Mouse (Mus musculus): ENCODE data around the gene BC055324. TPM values are rescaled to one million over a fixed set of nuclear protein-coding genes. Genes with fewer than 3 reads are reported as not detected.
A peak's percentile ranks its signal among the peaks of the same experiment; 100 is the strongest.

BC055324 gene
- polyA plus RNA-seq, 1 experiment from 2014 or later, result 12.2 TPM

DNA sequence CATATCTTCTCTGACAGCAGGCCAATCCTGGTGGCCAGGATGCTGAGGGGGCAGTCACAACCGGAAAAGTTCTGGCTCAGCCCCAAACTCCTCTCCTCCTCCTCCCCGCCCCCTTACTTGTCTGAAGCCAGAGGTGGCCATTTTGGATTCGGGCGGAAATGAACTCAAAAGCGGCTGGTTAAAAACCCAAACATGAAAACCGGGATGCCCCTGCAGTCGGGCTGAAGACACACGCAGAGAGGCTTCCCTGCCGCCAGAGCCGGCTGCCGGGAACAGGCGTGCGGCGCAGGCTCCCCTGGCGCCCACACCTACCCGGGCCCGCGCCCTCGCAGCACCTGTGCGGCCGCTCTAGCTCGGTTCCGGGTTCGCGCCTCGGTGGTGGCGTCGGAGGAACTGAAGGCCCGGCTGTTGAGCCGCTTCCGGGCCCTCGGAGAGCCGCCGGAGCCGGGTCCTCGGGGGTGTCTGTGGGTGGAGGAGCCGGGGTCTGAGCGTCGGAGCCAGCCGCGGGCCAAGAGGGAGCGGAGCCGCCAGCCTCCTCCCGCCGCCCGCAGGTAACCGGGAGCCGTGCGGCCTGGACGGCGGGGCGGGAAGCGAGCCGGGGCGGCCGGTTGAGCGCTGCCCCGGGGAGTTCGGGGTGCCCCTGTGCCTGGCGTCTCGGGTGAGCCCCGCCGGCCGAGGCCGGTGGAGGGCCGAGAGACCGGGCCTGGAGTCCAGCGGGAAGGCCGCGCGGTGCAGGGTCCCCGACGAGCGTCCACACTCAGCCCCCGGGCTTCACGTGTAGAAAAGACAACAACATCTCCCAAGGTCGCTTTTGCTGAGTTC lies 64.7 kb downstream of the BC055324 start:
- Histone ChIP-seq H3K4me2 (ENCODE audit: low read depth, low read length) (peak overlapping the region; percentile 67), H3K9me3 (replicated peaks; ENCODE audit: control insufficient read depth, low read length) (no peaks in the 10 kb centered on the region), H3K36me3 (ENCODE audit: control insufficient read depth, insufficient read depth) (peaks cover 14% of the 10 kb centered on the region), H3K9ac (ENCODE audit: low read length) (peak overlapping the region; percentile 94), H3K4me1 (ENCODE audit: control insufficient read depth, insufficient read depth, low read length) (peaks cover 7% of the 10 kb centered on the region), H3K27ac (ENCODE audit: low read length) (peak overlapping the region; percentile 70), H3K4me3 (ENCODE audit: low read length) (peak overlapping the region; percentile 94), H3K27me3 (ENCODE audit: control insufficient read depth, insufficient read depth, low read length) (no peaks in the 10 kb centered on the region)
- under 1% methylated on average over 77 of the region's 77 CpGs for WGBS
- ATAC-seq (replicated peaks; ENCODE audit: extremely low read depth, insufficient read depth, low FRiP score), result peak; percentile 94

DNA sequence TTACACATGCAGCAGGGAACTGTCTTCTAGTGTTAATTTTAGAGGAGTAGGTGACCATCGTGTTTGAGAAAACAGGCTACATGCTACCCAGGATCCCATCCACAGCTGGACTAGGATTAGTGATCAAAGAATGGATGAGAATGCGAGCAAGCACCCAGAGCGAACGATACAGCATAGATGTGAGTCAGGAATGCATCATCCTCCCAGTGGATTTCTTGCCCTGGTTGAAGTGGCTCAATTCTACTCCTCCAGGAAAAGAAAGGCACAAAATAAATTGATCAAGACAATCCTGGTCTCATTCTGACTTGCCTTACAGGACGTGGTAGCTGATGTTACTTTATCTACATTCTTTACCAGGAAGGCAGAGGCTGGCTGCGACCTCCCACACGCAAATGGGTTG lies 65.8 kb downstream of the BC055324 start, which contains the start of gene Scyl3:
TSS of gene Scyl3 (plus strand) at position 255 of the 400 bp plus-strand sequence.
- Histone ChIP-seq H3K4me1 (ENCODE audit: control insufficient read depth, insufficient read depth, low read length) (peaks cover 7% of the 10 kb centered on the region), H3K36me3 (ENCODE audit: control insufficient read depth, insufficient read depth) (peaks cover 5% of the 10 kb centered on the region), H3K9ac (ENCODE audit: low read length) (peak within 1 kb of the TSS; percentile 94), H3K9me3 (replicated peaks; ENCODE audit: control insufficient read depth, low read length) (no peaks in the 10 kb centered on the region), H3K4me2 (ENCODE audit: low read depth, low read length) (peak within 1 kb of the TSS; percentile 67), H3K27ac (ENCODE audit: low read length) (peak within 1 kb of the TSS; percentile 70), H3K4me3 (ENCODE audit: low read length) (peak within 1 kb of the TSS; percentile 94), H3K27me3 (ENCODE audit: control insufficient read depth, insufficient read depth, low read length) (no peaks in the 10 kb centered on the region)
- ATAC-seq (replicated peaks; ENCODE audit: extremely low read depth, insufficient read depth, low FRiP score), result no peak
- 62% methylated on average over 7 of the region's 7 CpGs for whole genome bisulfite sequencing

- ATAC-seq (replicated peaks; ENCODE audit: extremely low read depth, insufficient read depth, low FRiP score), result no peak
- WGBS, result 67% methylated on average over 8 of the region's 8 CpGs
- Histone ChIP-seq H3K4me2 (ENCODE audit: low read depth, low read length) (no peak overlapping the region), H3K4me1 (ENCODE audit: control insufficient read depth, insufficient read depth, low read length) (no peaks in the 10 kb centered on the region), H3K9ac (ENCODE audit: low read length) (no peak overlapping the region), H3K36me3 (ENCODE audit: control insufficient read depth, insufficient read depth) (no peaks in the 10 kb centered on the region), H3K4me3 (ENCODE audit: low read length) (no peak overlapping the region), H3K27ac (ENCODE audit: low read length) (no peak overlapping the region), H3K9me3 (replicated peaks; ENCODE audit: control insufficient read depth, low read length) (no peaks in the 10 kb centered on the region), H3K27me3 (ENCODE audit: control insufficient read depth, insufficient read depth, low read length) (no peaks in the 10 kb centered on the region)
Observed at GRCm38 (mm10) chr1:163924093-163924492, 70.5 kb downstream of the BC055324 start.

GRCm38 (mm10) chr1:163917349-163918160 lies 77.0 kb downstream of the BC055324 start:
- Histone ChIP-seq H3K27me3 (ENCODE audit: control insufficient read depth, insufficient read depth, low read length) (no peaks in the 10 kb centered on the region), H3K27ac (ENCODE audit: low read length) (no peak overlapping the region), H3K4me3 (ENCODE audit: low read length) (no peak overlapping the region), H3K4me1 (ENCODE audit: control insufficient read depth, insufficient read depth, low read length) (no peaks in the 10 kb centered on the region), H3K36me3 (ENCODE audit: control insufficient read depth, insufficient read depth) (0 out of 2 replicates have a peak, but pooled peaks cover 2% of the 10 kb centered on the region), H3K9ac (ENCODE audit: low read length) (no peak overlapping the region), H3K9me3 (replicated peaks; ENCODE audit: control insufficient read depth, low read length) (no peaks in the 10 kb centered on the region), H3K4me2 (ENCODE audit: low read depth, low read length) (no peak overlapping the region)
- 87% methylated on average over 5 of the region's 5 CpGs for WGBS
- ATAC-seq (replicated peaks; ENCODE audit: extremely low read depth, insufficient read depth, low FRiP score), result no peak

DNA sequence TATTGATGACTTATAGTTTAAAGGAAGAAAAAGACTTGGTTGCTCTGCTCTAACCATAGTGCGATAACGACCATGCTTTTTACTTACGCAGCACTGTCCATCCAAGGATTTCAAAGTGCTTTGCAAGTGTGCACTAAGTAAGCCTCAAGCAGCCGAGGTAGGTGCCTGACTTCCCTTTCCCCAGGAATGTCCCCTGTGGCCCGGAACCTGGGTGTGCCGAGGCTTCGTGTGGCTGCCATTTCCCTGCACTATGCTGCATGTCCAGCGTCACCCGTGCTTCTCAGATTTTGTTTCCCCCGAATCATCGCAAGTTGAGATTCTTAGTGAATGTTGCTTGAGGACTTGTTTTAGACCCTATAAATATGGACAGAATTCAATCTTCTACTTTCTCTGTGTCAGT lies 82.6 kb downstream of the BC055324 start:
- no peak for ATAC-seq (replicated peaks; ENCODE audit: extremely low read depth, insufficient read depth, low FRiP score)
- no peaks in the 10 kb centered on the region for H3K9me3 ChIP-seq (replicated peaks; ENCODE audit: control insufficient read depth, low read length)
- H3K27me3 ChIP-seq (ENCODE audit: control insufficient read depth, insufficient read depth, low read length), result no peaks in the 10 kb centered on the region
- H3K36me3 ChIP-seq (ENCODE audit: control insufficient read depth, insufficient read depth), result 0 out of 2 replicates have a peak, but pooled peaks cover 2% of the 10 kb centered on the region
- no peak overlapping the region for H3K4me2 ChIP-seq (ENCODE audit: low read depth, low read length)
- H3K27ac ChIP-seq (ENCODE audit: low read length), result no peak overlapping the region
- no peak overlapping the region for H3K4me3 ChIP-seq (ENCODE audit: low read length)
- WGBS, result 90% methylated on average over 11 of the region's 11 CpGs
- H3K9ac ChIP-seq (ENCODE audit: low read length), result no peak overlapping the region
- no peaks in the 10 kb centered on the region for H3K4me1 ChIP-seq (ENCODE audit: control insufficient read depth, insufficient read depth, low read length)

GRCm38 (mm10) chr1:163910785-163911184 lies 83.8 kb downstream of the BC055324 start:
- Histone ChIP-seq H3K9ac (ENCODE audit: low read length) (no peak overlapping the region), H3K9me3 (replicated peaks; ENCODE audit: control insufficient read depth, low read length) (no peaks in the 10 kb centered on the region), H3K36me3 (ENCODE audit: control insufficient read depth, insufficient read depth) (no peaks in the 10 kb centered on the region), H3K27me3 (ENCODE audit: control insufficient read depth, insufficient read depth, low read length) (no peaks in the 10 kb centered on the region), H3K4me1 (ENCODE audit: control insufficient read depth, insufficient read depth, low read length) (no peaks in the 10 kb centered on the region), H3K4me2 (ENCODE audit: low read depth, low read length) (no peak overlapping the region), H3K4me3 (ENCODE audit: low read length) (no peak overlapping the region), H3K27ac (ENCODE audit: low read length) (no peak overlapping the region)
- ATAC-seq (replicated peaks; ENCODE audit: extremely low read depth, insufficient read depth, low FRiP score), result no peak
- 86% methylated on average over 9 of the region's 9 CpGs for WGBS

- Histone ChIP-seq H3K27me3 (ENCODE audit: control insufficient read depth, insufficient read depth, low read length) (no peaks in the 10 kb centered on the region), H3K9ac (ENCODE audit: low read length) (no peak overlapping the region), H3K4me3 (ENCODE audit: low read length) (no peak overlapping the region), H3K4me2 (ENCODE audit: low read depth, low read length) (no peak overlapping the region), H3K27ac (ENCODE audit: low read length) (no peak overlapping the region), H3K9me3 (replicated peaks; ENCODE audit: control insufficient read depth, low read length) (no peaks in the 10 kb centered on the region), H3K4me1 (ENCODE audit: control insufficient read depth, insufficient read depth, low read length) (no peaks in the 10 kb centered on the region), H3K36me3 (ENCODE audit: control insufficient read depth, insufficient read depth) (no peaks in the 10 kb centered on the region)
- WGBS, result 3% methylated on average over 2 of the region's 2 CpGs
- ATAC-seq (replicated peaks; ENCODE audit: extremely low read depth, insufficient read depth, low FRiP score), result no peak
Observed at GRCm38 (mm10) chr1:163910343-163910742, 84.3 kb downstream of the BC055324 start.

GRCm38 (mm10) chr1:163908389-163908788 lies 86.2 kb downstream of the BC055324 start:
- Histone ChIP-seq H3K9ac (ENCODE audit: low read length) (no peak overlapping the region), H3K4me2 (ENCODE audit: low read depth, low read length) (no peak overlapping the region), H3K36me3 (ENCODE audit: control insufficient read depth, insufficient read depth) (no peaks in the 10 kb centered on the region), H3K27me3 (ENCODE audit: control insufficient read depth, insufficient read depth, low read length) (no peaks in the 10 kb centered on the region), H3K27ac (ENCODE audit: low read length) (no peak overlapping the region), H3K4me1 (ENCODE audit: control insufficient read depth, insufficient read depth, low read length) (no peaks in the 10 kb centered on the region), H3K4me3 (ENCODE audit: low read length) (no peak overlapping the region), H3K9me3 (replicated peaks; ENCODE audit: control insufficient read depth, low read length) (no peaks in the 10 kb centered on the region)
- no peak for ATAC-seq (replicated peaks; ENCODE audit: extremely low read depth, insufficient read depth, low FRiP score)
- WGBS, result 27% methylated on average over 11 of the region's 11 CpGs
